Mouse (Mus musculus) CH12.LX (cell line): ENCODE measurements around the gene Id2. TPM values are rescaled to one million over a fixed set of nuclear protein-coding genes. Genes with fewer than 3 reads are reported as not detected.

Experiments
- polyA plus RNA-seq: library from polyadenylated mRNA; unstranded; fragments of >175 nt; gene quantifications from 2 replicates; pipeline ENCODE4 v1.2.1, GENCODE M21; 2012; ENCODE audit warnings: low read depth; ENCODE audit not compliant: insufficient read length
- total RNA-seq, 2 experiments: library from RNA; depleted of rRNA; stranded (reverse); fragments of 300-350 nt in 1 of 2; fragments of >200 nt in 1 of 2; gene quantifications; 2 replicates each; pipeline ENCODE4 v1.2.3; 2012 to 2014

The Id2 gene
- total and polyA plus RNA-seq, 3 experiments = 12.4 to 42.9 (median 14.2) TPM

Other genes starting within 250 kb of the Id2 start
- 39.4 and 39.5 TPM in 2 replicates for gene Kidins220, start 122.2 kb downstream of the Id2 start, total RNA-seq (2012; rRNA removed)
- gene Kidins220, start 122.2 kb downstream of the Id2 start, total RNA-seq (2014; rRNA removed) = 32.4 and 40.3 TPM in 2 replicates
- gene Kidins220, start 122.2 kb downstream of the Id2 start, polyA plus RNA-seq = 47.8 and 67.6 TPM in 2 replicates